Mouse (Mus musculus) MEL (cell line): ENCODE measurements around the gene Vpreb3. TPM values are rescaled to one million over a fixed set of nuclear protein-coding genes. Genes with fewer than 3 reads are reported as not detected.

Experiments
- DNase-seq: peaks from one replicate; pipeline ENCODE4 v3.0.0; 2011; ENCODE audit warnings: low read depth, low spot score
- H3K27ac ChIP-seq: 2 replicates; pipeline ENCODE4 v1.5.1; 2012; ENCODE audit warnings: low read depth, mild to moderate bottlenecking, control low read depth, low read length, moderate library complexity; ENCODE audit not compliant: control insufficient read depth
- H3K27me3 ChIP-seq, 2 experiments: fragments of 150-350 bp in 1 of 2; sonication (generic) in 1 of 2; 2 replicates each; pipeline ENCODE4 v1.6.1; 2012; ENCODE audit warnings: low read length in 2 of 2, mild to moderate bottlenecking in 2 of 2, improper control_type of control experiment in 1 of 2, moderate library complexity in 1 of 2; ENCODE audit not compliant: insufficient read depth in 2 of 2, control insufficient read depth in 1 of 2
- H3K36me3 ChIP-seq, 2 experiments: 2 replicates each; pipeline ENCODE4 v1.6.1; 2012 to 2014; ENCODE audit warnings: low read length in 2 of 2, improper control_type of control experiment in 1 of 2, inconsistent platforms in 1 of 2, mild to moderate bottlenecking in 1 of 2; ENCODE audit not compliant: insufficient read depth in 2 of 2, control insufficient read depth in 1 of 2
- H3K4me1 ChIP-seq, 2 experiments: fragments of 150-350 bp in 1 of 2; sonication (generic) in 1 of 2; 2 replicates each; pipeline ENCODE4 v1.6.1; 2012; ENCODE audit warnings: low read length in 2 of 2, improper control_type of control experiment in 1 of 2, mild to moderate bottlenecking in 1 of 2; ENCODE audit not compliant: insufficient read depth in 2 of 2, control insufficient read depth in 1 of 2
- H3K4me3 ChIP-seq, 2 experiments: fragments of 150-350 bp in 1 of 2; sonication (generic) in 1 of 2; 2 replicates each; pipeline ENCODE4 v1.5.1; 2012; ENCODE audit warnings: low read depth in 2 of 2, low read length in 2 of 2, mild to moderate bottlenecking in 2 of 2, moderate library complexity in 2 of 2, control low read depth in 1 of 2, improper control_type of control experiment in 1 of 2; ENCODE audit not compliant: control insufficient read depth in 1 of 2, insufficient read depth in 1 of 2
- H3K79me2 ChIP-seq: 2 replicates; pipeline ENCODE4 v1.6.1; 2012; ENCODE audit warnings: mild to moderate bottlenecking, low read length, moderate library complexity; ENCODE audit not compliant: control insufficient read depth, poor library complexity, insufficient read depth
- H3K9ac ChIP-seq: 2 replicates; pipeline ENCODE4 v1.6.1; 2012; ENCODE audit warnings: low read depth, mild to moderate bottlenecking, control low read depth, low read length, moderate library complexity; ENCODE audit not compliant: control insufficient read depth, poor library complexity, severe bottlenecking
- H3K9me3 ChIP-seq: fragments of 150-350 bp; sonication (generic); replicated peaks from 2 replicates; pipeline ENCODE4 v1.6.1; 2012; ENCODE audit warnings: mild to moderate bottlenecking, low read length, improper control_type of control experiment, moderate library complexity; ENCODE audit not compliant: insufficient read depth
- BHLHE40 ChIP-seq: IDR thresholded peaks from 2 replicates; pipeline ENCODE4 v1.6.1; 2012; ENCODE audit warnings: low read depth, mild to moderate bottlenecking, inconsistent platforms, low read length, improper control_type of control experiment, borderline replicate concordance
- ELF1 ChIP-seq: IDR thresholded peaks from 2 replicates; pipeline ENCODE4 v1.6.1; 2014; ENCODE audit warnings: low read depth, mild to moderate bottlenecking, inconsistent platforms, low read length, improper control_type of control experiment, moderate library complexity
- EP300 ChIP-seq, 2 experiments: IDR thresholded peaks; 2 replicates each; pipeline ENCODE4 v1.6.1; 2011; ENCODE audit warnings: improper control_type of control experiment in 2 of 2, low read length in 2 of 2, low read depth in 1 of 2, mild to moderate bottlenecking in 1 of 2
- ETS1 ChIP-seq: IDR thresholded peaks from 2 replicates; pipeline ENCODE4 v1.6.1; 2012; ENCODE audit warnings: low read depth, mild to moderate bottlenecking, inconsistent platforms, low read length, improper control_type of control experiment, moderate library complexity
- GABPA ChIP-seq: IDR thresholded peaks from 2 replicates; pipeline ENCODE4 v1.6.1; 2012; ENCODE audit warnings: low read depth, mild to moderate bottlenecking, inconsistent platforms, low read length, improper control_type of control experiment, moderate library complexity
- GATA1 ChIP-seq: IDR thresholded peaks from 2 replicates; pipeline ENCODE4 v1.6.1; 2011; ENCODE audit warnings: low read depth, low read length, improper control_type of control experiment
- JUND ChIP-seq: IDR thresholded peaks from 2 replicates; pipeline ENCODE4 v1.6.1; 2011; ENCODE audit warnings: low read depth, mild to moderate bottlenecking, improper control_type of control experiment, low read length
- KAT2A ChIP-seq: conservative IDR thresholded peaks from 2 replicates; pipeline ENCODE4 v1.6.1; 2012; ENCODE audit warnings: low read depth, low read length, improper control_type of control experiment, inconsistent platforms
- MAFK ChIP-seq: IDR thresholded peaks from 2 replicates; pipeline ENCODE4 v1.6.1; 2011; ENCODE audit warnings: low read depth, mild to moderate bottlenecking, low read length, improper control_type of control experiment, borderline replicate concordance
- MAX ChIP-seq: IDR thresholded peaks from 2 replicates; pipeline ENCODE4 v1.6.1; 2011; ENCODE audit warnings: low read length, improper control_type of control experiment
- MEF2A ChIP-seq: IDR thresholded peaks from 2 replicates; pipeline ENCODE4 v1.6.1; 2014; ENCODE audit warnings: low read depth, mild to moderate bottlenecking, inconsistent platforms, low read length, improper control_type of control experiment; ENCODE audit not compliant: poor library complexity, insufficient replicate concordance, severe bottlenecking; ENCODE audit errors: extremely low read depth
- MXI1 ChIP-seq: IDR thresholded peaks from 2 replicates; pipeline ENCODE4 v1.6.1; 2011; ENCODE audit warnings: mild to moderate bottlenecking, low read depth, low read length, improper control_type of control experiment
- MYB ChIP-seq: IDR thresholded peaks from 2 replicates; pipeline ENCODE4 v1.6.1; 2011; ENCODE audit warnings: mild to moderate bottlenecking, low read depth, low read length, improper control_type of control experiment
- MYC ChIP-seq: IDR thresholded peaks from 2 replicates; pipeline ENCODE4 v1.6.1; 2011; ENCODE audit warnings: low read depth, mild to moderate bottlenecking, low read length, improper control_type of control experiment, moderate library complexity
- NELFE ChIP-seq: IDR thresholded peaks from 2 replicates; pipeline ENCODE4 v1.6.1; 2011; ENCODE audit warnings: low read depth, low read length, improper control_type of control experiment
- NRF1 ChIP-seq: IDR thresholded peaks from 2 replicates; pipeline ENCODE4 v1.6.1; 2014; ENCODE audit warnings: low read depth, mild to moderate bottlenecking, inconsistent platforms, low read length, improper control_type of control experiment, moderate library complexity; ENCODE audit not compliant: poor library complexity, insufficient read depth, severe bottlenecking
- POLR2A ChIP-seq, 2 experiments: IDR thresholded peaks; 2 replicates each; pipeline ENCODE4 v1.6.1; 2011 to 2012; ENCODE audit warnings: low read length in 2 of 2, mild to moderate bottlenecking in 2 of 2, control low read depth in 1 of 2, improper control_type of control experiment in 1 of 2, low read depth in 1 of 2, moderate library complexity in 1 of 2; ENCODE audit not compliant: control insufficient read depth in 1 of 2, insufficient read depth in 1 of 2, poor library complexity in 1 of 2
- RAD21 ChIP-seq: IDR thresholded peaks from 2 replicates; pipeline ENCODE4 v1.6.1; 2011; ENCODE audit warnings: mild to moderate bottlenecking, low read depth, low read length, improper control_type of control experiment
- SIN3A ChIP-seq: IDR thresholded peaks from 2 replicates; pipeline ENCODE4 v1.6.1; 2012; ENCODE audit warnings: low read length, improper control_type of control experiment, inconsistent platforms
- TBP ChIP-seq: IDR thresholded peaks from 2 replicates; pipeline ENCODE4 v1.8.0; 2011; ENCODE audit warnings: low read depth, low read length, improper control_type of control experiment
- TCF12 ChIP-seq: IDR thresholded peaks from 2 replicates; pipeline ENCODE4 v1.6.1; 2014; ENCODE audit warnings: low read depth, mild to moderate bottlenecking, inconsistent platforms, low read length, improper control_type of control experiment, moderate library complexity
- UBTF ChIP-seq: IDR thresholded peaks from 2 replicates; pipeline ENCODE4 v1.6.1; 2012; ENCODE audit warnings: low read depth, mild to moderate bottlenecking, inconsistent platforms, low read length, improper control_type of control experiment, moderate library complexity, borderline replicate concordance; ENCODE audit not compliant: insufficient read depth
- USF1 ChIP-seq: IDR thresholded peaks from 2 replicates; pipeline ENCODE4 v1.6.1; 2014; ENCODE audit warnings: low read depth, mild to moderate bottlenecking, inconsistent platforms, low read length, improper control_type of control experiment, moderate library complexity
- USF2 ChIP-seq, 2 experiments: IDR thresholded peaks; 2 replicates each; pipeline ENCODE4 v1.6.1; 2011 to 2012; ENCODE audit warnings: improper control_type of control experiment in 2 of 2, low read length in 2 of 2, borderline replicate concordance in 1 of 2, inconsistent platforms in 1 of 2, low read depth in 1 of 2, mild to moderate bottlenecking in 1 of 2; ENCODE audit not compliant: insufficient read depth in 1 of 2
- ZC3H11A ChIP-seq: IDR thresholded peaks from 2 replicates; pipeline ENCODE4 v1.6.1; 2012; ENCODE audit warnings: low read depth, mild to moderate bottlenecking, inconsistent platforms, low read length, improper control_type of control experiment
- ZNF384 ChIP-seq: IDR thresholded peaks from 2 replicates; pipeline ENCODE4 v1.6.1; 2012; ENCODE audit warnings: low read depth, mild to moderate bottlenecking, inconsistent platforms, low read length, improper control_type of control experiment
- polyA plus RNA-seq, 2 experiments: library from polyadenylated mRNA; stranded (reverse) in 1 of 2; unstranded in 1 of 2; fragments of >175 nt in 1 of 2; fragments of >200 nt in 1 of 2; gene quantifications; 2 replicates each; pipeline versions ENCODE4 v1.2.1 to v1.2.4; 2012; ENCODE audit warnings: low replicate concordance in 2 of 2, low read depth in 1 of 2; ENCODE audit not compliant: insufficient read length in 2 of 2, insufficient read depth in 1 of 2, missing spikeins in 1 of 2
- total RNA-seq: library from RNA; depleted of rRNA; stranded (reverse); fragments of 300-350 nt; gene quantifications from 2 replicates; pipeline ENCODE4 v1.2.3, GENCODE M21; 2012

The Vpreb3 gene
- total and polyA plus RNA-seq, 3 experiments, result 0.27 to 0.88 TPM; not detected in 1

DNA sequence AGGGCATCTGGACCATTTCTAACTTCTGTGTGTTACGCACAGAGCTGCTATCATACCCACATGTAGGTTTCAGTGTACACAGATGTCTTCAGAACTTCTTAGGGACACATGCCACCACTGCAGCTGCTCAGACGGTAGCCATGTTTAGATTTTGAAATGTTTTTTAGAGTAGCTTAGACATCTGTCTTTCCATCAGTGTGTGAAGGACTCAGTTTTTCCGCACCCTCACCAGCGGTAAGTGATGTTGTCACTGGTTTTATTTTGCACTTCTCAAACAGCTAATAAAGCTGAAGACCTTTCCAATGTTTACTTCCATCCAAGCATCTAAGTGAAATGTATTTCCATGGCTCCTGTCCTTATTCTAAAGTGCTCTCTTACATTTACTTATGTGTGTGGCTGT is 36.0 kb upstream of the Vpreb3 start:
- TF ChIP-seq GABPA (no peak), MAFK (no peak), USF1 (no peak), MYB (no peak), POLR2A (IDR thresholded peaks at IDR 0.05; ENCODE audit: control insufficient read depth in 1 of 2, insufficient read depth in 1 of 2, low read depth in 1 of 2, low read length in 2 of 2, poor library complexity in 1 of 2) (no peak), ZC3H11A (no peak), MYC (no peak), GATA1 (no peak), NELFE (no peak), TBP (no peak), KAT2A (no peak), RAD21 (no peak), MEF2A (no peak), MAX (no peak), EP300 (IDR thresholded peaks at IDR 0.05; ENCODE audit: low read depth in 1 of 2, low read length in 2 of 2) (no peak), MXI1 (no peak), UBTF (no peak), ZNF384 (no peak), ELF1 (no peak), SIN3A (no peak)
- H3K4me3 ChIP-seq, result no peak overlapping the region
- H3K36me3 ChIP-seq, result peaks cover 0 to 33% of the 10 kb centered on the region in 2 experiments; a peak in 2 of 4 replicates
- H3K79me2 ChIP-seq, result no peaks in the 10 kb centered on the region
- H3K4me1 ChIP-seq, result no peaks in the 10 kb centered on the region
- H3K9me3 ChIP-seq, result no peaks in the 10 kb centered on the region
- DNase-seq, result no peak
- no peaks in the 10 kb centered on the region for H3K27me3 ChIP-seq
- H3K9ac ChIP-seq, result no peak overlapping the region
- no peak overlapping the region for H3K27ac ChIP-seq

GRCm38 (mm10) chr10:75910698-75911097 is 32.2 kb upstream of the Vpreb3 start:
- TF ChIP-seq GABPA, result no peak
- TF ChIP-seq ZC3H11A, result no peak
- TF ChIP-seq MYB, result no peak
- no peak for TF ChIP-seq POLR2A (IDR thresholded peaks at IDR 0.05; ENCODE audit: control insufficient read depth in 1 of 2, insufficient read depth in 1 of 2, low read depth in 1 of 2, low read length in 2 of 2, poor library complexity in 1 of 2)
- no peak for TF ChIP-seq USF2 (IDR thresholded peaks at IDR 0.05; ENCODE audit: borderline replicate concordance in 1 of 2, insufficient read depth in 1 of 2, low read depth in 1 of 2, low read length in 2 of 2)
- no peak for TF ChIP-seq NRF1
- TF ChIP-seq JUND, result no peak
- TF ChIP-seq UBTF, result no peak
- TF ChIP-seq RAD21, result no peak
- TF ChIP-seq MYC, result no peak
- no peak for TF ChIP-seq MXI1
- no peak for TF ChIP-seq USF1
- TF ChIP-seq ETS1, result no peak
- no peak for TF ChIP-seq TCF12
- TF ChIP-seq BHLHE40, result no peak
- peaks cover 0 to 5% of the 10 kb centered on the region in 2 experiments; a peak in 1 of 4 replicates for H3K4me1 ChIP-seq
- H3K9ac ChIP-seq, result no peak overlapping the region
- DNase-seq, result no peak
- H3K27me3 ChIP-seq, result no peaks in the 10 kb centered on the region
- H3K27ac ChIP-seq, result no peak overlapping the region
- peaks cover 5 to 22% of the 10 kb centered on the region in 2 experiments for H3K36me3 ChIP-seq
- H3K79me2 ChIP-seq, result no peaks in the 10 kb centered on the region
- no peaks in the 10 kb centered on the region for H3K9me3 ChIP-seq
- no peak overlapping the region for H3K4me3 ChIP-seq
